Mouse (Mus musculus) liver, adult 2 months (tissue): ENCODE measurements around the gene Slc10a7. TPM values are rescaled to one million over a fixed set of nuclear protein-coding genes. Genes with fewer than 3 reads are reported as not detected.

Experiments
- DNase-seq: peaks from one replicate; pipeline ENCODE4 v3.0.0-alpha.2; 2011; ENCODE audit warnings: low read depth, low spot score; ENCODE audit errors: extremely low read depth
- H3K27ac ChIP-seq: fragments of 200-500 bp; replicated peaks from 2 replicates; pipeline ENCODE4 v1.5.1; 2012; ENCODE audit warnings: low read depth, mild to moderate bottlenecking, control low read depth, inconsistent platforms, low read length; ENCODE audit not compliant: insufficient read depth
- H3K27me3 ChIP-seq: fragments of 200-500 bp; 2 replicates; pipeline ENCODE4 v1.6.1; 2012; ENCODE audit warnings: mild to moderate bottlenecking, moderate library complexity, low read length, inconsistent platforms; ENCODE audit not compliant: control insufficient read depth, insufficient read depth
- H3K36me3 ChIP-seq: fragments of 200-500 bp; 2 replicates; pipeline ENCODE4 v1.6.1; 2012; ENCODE audit warnings: low read length, inconsistent platforms; ENCODE audit not compliant: control insufficient read depth, insufficient read depth
- H3K4me1 ChIP-seq: fragments of 200-500 bp; 2 replicates; pipeline ENCODE4 v1.6.1; 2011; ENCODE audit warnings: low read length; ENCODE audit not compliant: control insufficient read depth, insufficient read depth
- H3K4me3 ChIP-seq: fragments of 200-500 bp; 2 replicates; pipeline ENCODE4 v1.5.1; 2011; ENCODE audit warnings: low read depth, mild to moderate bottlenecking, control low read depth, low read length, moderate library complexity; ENCODE audit not compliant: insufficient read depth
- H3K79me2 ChIP-seq: fragments of 200-500 bp; 2 replicates; pipeline ENCODE4 v1.6.1; 2012; ENCODE audit warnings: inconsistent platforms, mild to moderate bottlenecking, low read length, moderate library complexity; ENCODE audit not compliant: control insufficient read depth, insufficient read depth
- H3K9ac ChIP-seq: fragments of 200-500 bp; 2 replicates; pipeline ENCODE4 v1.6.1; 2012; ENCODE audit warnings: low read depth, mild to moderate bottlenecking, control low read depth, inconsistent platforms, low read length
- CTCF ChIP-seq: fragments of 200-500 bp; IDR thresholded peaks from 2 replicates; pipeline ENCODE4 v1.5.1; 2011; ENCODE audit warnings: low read depth, low read length, control low read depth
- POLR2A ChIP-seq: fragments of 200-500 bp; IDR thresholded peaks from 2 replicates; pipeline ENCODE4 v1.6.1; 2011; ENCODE audit warnings: low read length, control low read depth; ENCODE audit not compliant: insufficient read depth; ENCODE audit errors: extremely low read depth
- WGBS: fragments of 180-500 bp; shearing (Covaris S2); methylation state at CpG from one replicate; pipeline ENCODE4 v1.1.7; 2018; 5-methylcytosine and 5-hydroxymethylcytosine counted together
- polyA plus RNA-seq: library from polyadenylated mRNA; depleted of rRNA; stranded (reverse); fragments of >200 nt; gene quantifications from 2 replicates; pipeline ENCODE4 v1.2.3, GENCODE M21; 2012; rRNA removed
- total RNA-seq: library from RNA; depleted of rRNA; stranded (reverse); fragments of >200 nt; gene quantifications from 2 replicates; pipeline ENCODE4 v1.2.3, GENCODE M21; 2014; rRNA removed

The Slc10a7 gene
- total and polyA plus RNA-seq, 2 experiments, result 6.3 to 6.6 TPM

DNA sequence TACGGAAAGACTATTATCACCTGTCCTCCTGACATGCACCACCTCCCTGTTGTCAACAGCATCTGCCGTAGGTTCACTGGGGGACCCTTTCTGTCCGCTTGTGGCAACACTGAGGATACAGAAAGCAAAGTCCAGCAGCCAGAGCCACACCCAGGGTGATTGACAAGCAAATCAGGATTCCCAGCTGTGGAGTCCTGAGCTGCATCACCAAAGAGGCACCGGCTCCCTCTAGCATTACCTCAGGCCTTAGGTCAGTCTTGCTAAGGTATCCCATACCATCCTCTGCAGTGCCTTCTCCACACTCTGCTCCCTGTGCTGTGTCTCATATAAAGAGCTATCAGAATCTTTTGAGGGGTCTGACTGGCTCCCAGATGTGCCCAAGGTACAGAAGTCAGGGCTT, 245.8 kb downstream of the Slc10a7 start:
- Histone ChIP-seq H3K79me2 (no peaks in the 10 kb centered on the region), H3K4me1 (no peaks in the 10 kb centered on the region), H3K9ac (no peak overlapping the region), H3K36me3 (no peaks in the 10 kb centered on the region), H3K4me3 (no peak overlapping the region), H3K27ac (no peak overlapping the region), H3K27me3 (no peaks in the 10 kb centered on the region)
- 82% methylated on average over 4 of the region's 4 CpGs for WGBS
- DNase-seq, result no peak
- TF ChIP-seq POLR2A (no peak), CTCF (no peak)

DNA sequence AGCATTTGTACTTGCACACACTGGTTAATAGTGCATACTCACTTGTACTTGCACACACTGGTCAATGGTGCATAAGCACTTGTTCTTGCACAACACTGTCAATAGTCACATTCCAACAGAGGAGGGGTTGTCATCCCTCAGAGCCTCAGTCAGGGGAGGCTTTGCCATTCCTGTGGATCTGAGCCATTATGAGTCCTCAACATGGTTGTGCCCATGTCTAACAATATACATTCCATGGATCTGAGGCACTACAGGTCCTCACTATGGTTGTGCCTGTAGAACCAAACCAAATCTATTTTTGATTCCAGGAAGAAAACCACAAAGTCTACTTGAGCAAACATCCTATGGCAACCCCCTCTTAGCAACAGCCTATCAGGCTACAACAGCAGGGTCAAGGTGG, 250.0 kb downstream of the Slc10a7 start:
- no peak overlapping the region for H3K4me3 ChIP-seq
- no peak overlapping the region for H3K9ac ChIP-seq
- no peak for DNase-seq
- H3K4me1 ChIP-seq, result no peaks in the 10 kb centered on the region
- H3K27me3 ChIP-seq, result no peaks in the 10 kb centered on the region
- H3K36me3 ChIP-seq, result no peaks in the 10 kb centered on the region
- H3K27ac ChIP-seq, result no peak overlapping the region
- H3K79me2 ChIP-seq, result no peaks in the 10 kb centered on the region
- TF ChIP-seq POLR2A (no peak), CTCF (no peak)

DNA sequence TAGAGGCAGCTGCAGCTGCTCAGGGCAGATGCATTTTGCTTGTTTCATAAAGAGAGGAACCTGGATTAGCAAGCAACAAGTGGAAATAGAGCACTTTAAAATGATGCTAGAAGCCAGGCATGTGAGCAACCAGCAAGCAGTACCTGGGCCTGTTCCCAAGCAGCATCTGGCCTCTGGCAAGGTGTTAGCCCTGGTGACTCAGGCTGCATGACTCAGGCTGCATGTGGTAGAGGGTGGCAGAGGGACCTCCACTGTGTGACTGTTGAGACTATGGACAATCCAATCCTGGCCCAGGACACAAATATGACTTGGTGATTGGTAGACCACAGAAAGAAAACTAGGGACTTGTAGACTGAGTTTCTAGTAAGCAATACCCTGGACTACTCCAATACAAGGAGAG, 255.8 kb downstream of the Slc10a7 start:
- Histone ChIP-seq H3K27ac (no peak overlapping the region), H3K79me2 (no peaks in the 10 kb centered on the region), H3K4me1 (no peaks in the 10 kb centered on the region), H3K4me3 (no peak overlapping the region), H3K27me3 (no peaks in the 10 kb centered on the region), H3K36me3 (no peaks in the 10 kb centered on the region), H3K9ac (no peak overlapping the region)
- no peak for TF ChIP-seq CTCF
- no peak for TF ChIP-seq POLR2A
- no peak for DNase-seq

DNA sequence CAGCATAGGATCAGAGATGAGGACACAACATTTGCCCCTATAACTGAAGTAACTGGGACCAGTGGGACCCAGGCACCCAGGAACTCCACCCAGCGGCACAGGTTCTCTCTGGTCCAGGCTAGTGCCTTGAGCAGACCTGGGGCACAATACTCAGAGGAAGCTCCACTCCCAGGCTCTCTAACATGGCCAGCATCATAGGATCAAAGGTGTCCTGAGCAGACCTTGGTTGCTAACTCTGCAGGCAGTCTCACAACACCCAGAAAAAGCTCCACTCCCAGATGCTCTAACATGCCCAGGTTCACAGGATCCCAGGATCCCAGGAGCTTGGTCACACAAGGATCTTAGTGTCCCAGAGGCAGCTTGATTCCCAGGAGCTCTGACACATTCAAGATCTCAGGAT, 256.4 kb downstream of the Slc10a7 start:
- no peaks in the 10 kb centered on the region for H3K79me2 ChIP-seq
- no peak for DNase-seq
- WGBS, result 92% methylated on average over 1 of the region's 1 CpGs
- no peak for TF ChIP-seq CTCF
- TF ChIP-seq POLR2A, result no peak
- H3K27ac ChIP-seq, result no peak overlapping the region
- H3K4me1 ChIP-seq, result no peaks in the 10 kb centered on the region
- no peaks in the 10 kb centered on the region for H3K36me3 ChIP-seq
- no peak overlapping the region for H3K9ac ChIP-seq
- H3K4me3 ChIP-seq, result no peak overlapping the region
- no peaks in the 10 kb centered on the region for H3K27me3 ChIP-seq

DNA sequence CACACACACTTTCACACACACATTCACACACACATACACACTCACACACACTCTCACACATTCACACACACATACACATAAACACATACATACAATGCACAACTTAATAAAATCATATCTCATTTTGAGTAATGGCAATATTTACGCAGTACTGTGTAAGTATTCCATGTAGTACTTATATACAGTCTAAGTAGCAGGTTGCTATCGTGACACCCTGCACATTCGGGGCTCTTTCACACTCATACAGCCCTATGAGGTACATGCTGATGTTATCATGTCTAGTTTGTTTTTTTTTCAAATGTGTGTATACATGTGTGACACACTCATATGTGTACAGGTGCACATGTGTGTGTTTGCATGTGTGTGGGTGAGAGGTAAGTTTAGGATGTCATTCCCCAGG, 261.4 kb downstream of the Slc10a7 start:
- Histone ChIP-seq H3K4me3 (no peak overlapping the region), H3K36me3 (no peaks in the 10 kb centered on the region), H3K27me3 (no peaks in the 10 kb centered on the region), H3K9ac (no peak overlapping the region), H3K4me1 (no peaks in the 10 kb centered on the region), H3K79me2 (no peaks in the 10 kb centered on the region), H3K27ac (no peak overlapping the region)
- TF ChIP-seq POLR2A (no peak), CTCF (no peak)
- no peak for DNase-seq
- WGBS, result 93% methylated on average over 3 of the region's 3 CpGs

DNA sequence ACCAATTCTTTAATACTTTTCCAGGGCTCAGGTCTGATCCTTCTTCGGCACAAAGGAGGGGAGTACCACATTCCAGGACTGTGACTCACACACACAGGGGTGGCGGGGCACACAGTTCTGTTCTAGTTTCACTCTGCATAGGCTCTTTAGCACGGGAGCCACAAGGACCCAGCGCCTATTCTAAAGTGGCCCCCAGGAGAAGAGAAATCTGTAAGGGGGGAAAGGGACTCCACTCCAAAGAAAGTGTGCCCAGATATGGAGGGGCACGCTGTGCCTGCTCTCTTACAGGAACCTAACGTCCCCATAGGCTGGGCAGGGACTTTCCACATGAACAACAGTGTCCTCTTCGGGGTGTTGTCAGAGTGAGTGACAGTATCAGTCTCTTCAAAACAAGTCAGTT, 262.1 kb downstream of the Slc10a7 start:
- TF ChIP-seq POLR2A (no peak), CTCF (no peak)
- Histone ChIP-seq H3K27ac (no peak overlapping the region), H3K4me3 (no peak overlapping the region), H3K36me3 (no peaks in the 10 kb centered on the region), H3K9ac (no peak overlapping the region), H3K79me2 (no peaks in the 10 kb centered on the region), H3K4me1 (no peaks in the 10 kb centered on the region), H3K27me3 (no peaks in the 10 kb centered on the region)
- DNase-seq, result no peak
- WGBS, result 76% methylated on average over 7 of the region's 7 CpGs

DNA sequence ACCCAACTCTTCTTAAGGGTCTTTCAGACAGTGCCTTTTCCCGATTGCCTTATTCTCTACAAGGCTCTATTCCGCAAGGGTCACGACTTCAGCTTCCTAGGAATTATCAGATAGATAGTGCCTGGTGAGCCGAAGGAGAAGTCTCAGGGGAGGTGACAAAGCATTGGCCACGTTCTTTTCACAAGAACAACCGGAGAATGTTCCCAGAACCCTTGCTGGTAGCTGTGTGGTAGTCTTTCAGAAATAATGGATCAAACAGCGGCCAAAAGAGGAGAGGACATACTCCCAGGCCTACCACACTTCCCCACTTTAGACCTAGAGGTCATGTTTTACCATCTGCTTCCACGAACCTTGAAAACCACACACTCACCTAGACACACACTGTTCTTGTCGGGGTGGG, 267.7 kb downstream of the Slc10a7 start:
- DNase-seq, result no peak
- Histone ChIP-seq H3K27me3 (no peaks in the 10 kb centered on the region), H3K4me3 (no peak overlapping the region), H3K27ac (no peak overlapping the region), H3K9ac (no peak overlapping the region), H3K36me3 (no peaks in the 10 kb centered on the region), H3K79me2 (no peaks in the 10 kb centered on the region), H3K4me1 (no peaks in the 10 kb centered on the region)
- TF ChIP-seq POLR2A (no peak), CTCF (no peak)
- 88% methylated on average over 9 of the region's 9 CpGs for WGBS

Other genes with a start within 250 kb of the Slc10a7 start
- not detected in 2 replicates for gene Pou4f2, start 72.7 kb upstream of the Slc10a7 start, total RNA-seq
- not detected in 2 replicates for gene Pou4f2, start 72.7 kb upstream of the Slc10a7 start, polyA plus RNA-seq
- 13.5 and 15.0 TPM in 2 replicates for gene Rbmxl1, start 448 bp upstream of the Slc10a7 start, total RNA-seq
- 9.9 and 10.7 TPM in 2 replicates for gene Rbmxl1, start 448 bp upstream of the Slc10a7 start, polyA plus RNA-seq